Mouse (Mus musculus): Measurements from ENCODE around the gene Olfr1535.

The Olfr1535 gene

DNA sequence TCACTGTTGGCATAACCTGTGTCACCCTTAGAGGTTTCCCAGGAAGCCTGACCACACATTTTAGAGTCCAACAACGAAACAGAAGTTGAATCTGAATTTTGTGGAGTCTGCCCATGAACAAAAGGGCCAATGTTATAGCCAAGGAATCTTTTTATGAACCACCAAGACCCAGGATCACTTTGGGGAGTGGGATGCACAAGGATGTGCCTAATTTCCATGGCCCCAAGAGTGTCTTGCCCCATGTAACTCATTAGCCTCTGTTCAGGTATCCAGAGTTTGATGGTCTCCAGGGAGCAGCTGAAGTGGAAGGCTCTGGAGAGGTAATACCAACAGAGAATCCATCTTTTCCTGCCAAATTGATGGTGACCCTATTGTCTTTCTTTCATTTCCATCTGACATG, at the start of gene Olfr1535:
Gene Olfr1535 (minus strand): TSS at position 101 of the 400 bp plus-strand sequence.
- DNase-seq (ENCODE audit: low spot score): no peak

- DNase-seq (ENCODE audit: low spot score): no peak
Observed at GRCm38 (mm10) chr13:21591618-21592017, 31.9 kb upstream of the Olfr1535 start.

DNA sequence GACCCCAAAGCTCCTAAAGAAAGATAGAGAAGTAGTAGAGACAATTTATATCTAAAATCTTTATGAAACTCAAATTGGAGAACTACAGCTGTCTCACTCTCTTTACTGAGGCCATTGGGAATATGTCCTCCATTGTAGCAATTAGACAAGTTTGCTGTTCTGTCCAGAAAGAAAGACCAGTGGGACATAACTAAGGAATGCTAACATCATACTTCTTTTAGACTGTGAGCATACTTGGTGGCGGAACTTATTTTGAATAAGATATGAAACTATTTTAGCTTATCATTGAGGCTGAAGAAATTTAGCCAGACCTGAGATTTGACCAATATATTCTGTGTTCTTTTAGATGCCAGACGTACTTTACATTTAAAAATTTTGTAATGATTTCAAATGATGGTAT, 22.0 kb upstream of the Olfr1535 start, which contains the start of gene Olfr1364:
Gene Olfr1364 (minus strand): TSS at position 101 of the 400 bp plus-strand sequence.
- no peak for DNase-seq (ENCODE audit: low spot score)

GRCm38 (mm10) chr13:21550416-21551110, 9.1 kb downstream of the Olfr1535 start:
- no peak for DNase-seq (ENCODE audit: low spot score)

- no peak for DNase-seq (ENCODE audit: low spot score)
Observed at GRCm38 (mm10) chr13:21549487-21549886, 10.2 kb downstream of the Olfr1535 start.

DNA sequence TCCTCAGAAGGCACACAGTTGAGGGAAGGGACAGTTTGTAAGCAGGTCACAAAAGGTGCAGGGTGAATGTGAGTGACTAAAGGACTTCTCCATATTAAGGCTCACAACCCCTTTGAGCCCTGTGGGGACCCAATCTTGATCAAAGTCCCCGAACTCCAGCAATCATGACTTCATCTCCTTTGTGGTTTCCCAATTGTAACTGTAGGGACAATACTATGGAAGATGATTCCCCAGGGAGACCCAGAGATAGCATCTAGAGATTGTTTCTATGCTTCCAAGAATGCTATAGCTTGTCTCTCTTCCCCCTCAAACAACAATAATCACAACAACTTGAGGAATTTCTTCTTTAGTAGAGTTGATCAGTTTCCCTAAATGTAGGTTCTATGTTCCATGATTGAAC, 17.0 kb downstream of the Olfr1535 start, which contains the start of gene Olfr1366:
Gene Olfr1366 (minus strand): TSS at position 101 of the 400 bp plus-strand sequence.
- DNase-seq (ENCODE audit: low spot score): no peak

GRCm38 (mm10) chr13:21530781-21531201, 28.9 kb downstream of the Olfr1535 start, which contains the start of gene Zkscan8:
Gene Zkscan8 (minus strand): TSS chr13:21531120.
- peak; percentile 89 for DNase-seq (ENCODE audit: low spot score)

GRCm38 (mm10) chr13:21530136-21530535, 29.6 kb downstream of the Olfr1535 start:
- no peak for DNase-seq (ENCODE audit: low spot score)

GRCm38 (mm10) chr13:21506221-21506649, 53.5 kb downstream of the Olfr1535 start:
- DNase-seq (ENCODE audit: low spot score): peak; percentile 78
